24 mouse cellular contexts compared by ENCODE assay signal in genomic region chr16:72740218-72740617, GRCm38 (mm10).
A peak's percentile ranks its signal among the peaks of the same experiment; 100 is the strongest.
DNase-seq lines count a peak whose midpoint lies in the region; ATAC-seq lines count a peak whose summit lies in the region.
"Had no signal": no experiment of that assay in that cellular context is flagged by ENCODE, and none has a peak within 500 bp of the region (broad histone marks: within the 10 kb centered on the region; RNA-seq: fewer than 3 reads in every experiment).

No protein-coding gene starts in this region.

- peaks cover 24% of the 10 kb centered on the region for H3K36me3 ChIP-seq in embryonic facial prominence, embryonic 14.5 days (ENCODE audit: control insufficient read depth, insufficient read depth, low read length)
- peaks cover 39% of the 10 kb centered on the region for H3K36me3 ChIP-seq in embryonic facial prominence, embryonic 10.5 days (replicated peaks)
- peaks cover 23% of the 10 kb centered on the region for H3K36me3 ChIP-seq in midbrain, embryonic 12.5 days
- peaks cover 4% of the 10 kb centered on the region; the same call in 1 of the 2 replicates for H3K36me3 ChIP-seq in midbrain, embryonic 15.5 days (replicated peaks)
- H3K36me3 ChIP-seq: G1E had no signal

- DNase-seq in embryonic facial prominence, embryonic 14.5 days (ENCODE audit: low spot score), result no peak
- DNase-seq in embryonic facial prominence, embryonic 10.5 days (ENCODE audit: low spot score), result no peak
- peak; percentile 12 for DNase-seq in layer of hippocampus, adult 11-12 months (ENCODE audit: low spot score)
- DNase-seq in layer of hippocampus, postnatal 10 days (ENCODE audit: low spot score in 2 of 2), result no peak
- DNase-seq in spleen, postnatal 4 days (ENCODE audit: low spot score in 2 of 2), result no peak
- DNase-seq: adrenal gland, adult 8-10 months; adrenal gland, postnatal 36 days; B cell, adult 2 months; cerebellum, adult 11 months; cerebellum, adult 8-10 months; cerebellum, postnatal 14 days; embryo, embryonic 11 days; gastrocnemius, postnatal 10 days; heart, adult 18-20 months; heart, postnatal 10 days; heart, postnatal 4 days had no signal

- ATAC-seq in embryonic facial prominence, embryonic 14.5 days (ENCODE audit: low read depth), result peak; percentile 74
- ATAC-seq in midbrain, embryonic 12.5 days (ENCODE audit: low FRiP score, low read depth), result 0 out of 2 replicates have a peak, but pooled peaks have one; percentile 38
- ATAC-seq in midbrain, embryonic 15.5 days (replicated peaks), result no peak
- ATAC-seq: CD4-positive, CD25-positive, alpha-beta regulatory T cell, adult 4 months; forebrain, embryonic 14.5 days had no signal

- H3K27ac ChIP-seq in embryonic facial prominence, embryonic 14.5 days (replicated peaks; ENCODE audit: low read depth, low read length), result no peak overlapping the region
- no peak overlapping the region for H3K27ac ChIP-seq in embryonic facial prominence, embryonic 10.5 days (replicated peaks)
- no peak overlapping the region for H3K27ac ChIP-seq in midbrain, embryonic 12.5 days (replicated peaks)
- H3K27ac ChIP-seq in midbrain, embryonic 15.5 days, result no peak overlapping the region
- H3K27ac ChIP-seq: embryonic facial prominence, embryonic 12.5 days; heart, embryonic 10.5 days; hindbrain, embryonic 15.5 days had no signal

- H3K9ac ChIP-seq in embryonic facial prominence, embryonic 14.5 days (ENCODE audit: low read depth, low read length), result no peak overlapping the region
- no peak overlapping the region for H3K9ac ChIP-seq in midbrain, embryonic 12.5 days (replicated peaks)
- H3K9ac ChIP-seq in midbrain, embryonic 15.5 days, result no peak overlapping the region
- H3K9ac ChIP-seq: embryonic facial prominence, embryonic 12.5 days; hindbrain, embryonic 15.5 days had no signal

- no peaks in the 10 kb centered on the region for H3K27me3 ChIP-seq in embryonic facial prominence, embryonic 14.5 days (replicated peaks; ENCODE audit: control insufficient read depth, insufficient read depth, low read length)
- no peaks in the 10 kb centered on the region for H3K27me3 ChIP-seq in embryonic facial prominence, embryonic 10.5 days (replicated peaks; ENCODE audit: low read depth, poor library complexity, severe bottlenecking)
- H3K27me3 ChIP-seq in midbrain, embryonic 12.5 days, result no peaks in the 10 kb centered on the region
- H3K27me3 ChIP-seq in midbrain, embryonic 15.5 days (replicated peaks), result no peaks in the 10 kb centered on the region
- H3K27me3 ChIP-seq: embryonic facial prominence, embryonic 12.5 days; hindbrain, embryonic 15.5 days had no signal

- WGBS in embryonic facial prominence, embryonic 14.5 days, result 89% methylated on average over 7 of the region's 7 CpGs
- WGBS in embryonic facial prominence, embryonic 10.5 days, result 90% methylated on average over 7 of the region's 7 CpGs
- 91% methylated on average over 7 of the region's 7 CpGs for WGBS in midbrain, embryonic 12.5 days
- WGBS in midbrain, embryonic 15.5 days, result 87% methylated on average over 7 of the region's 7 CpGs

- peaks cover 9% of the 10 kb centered on the region for H3K4me1 ChIP-seq in embryonic facial prominence, embryonic 14.5 days (ENCODE audit: control insufficient read depth, insufficient read depth, low read length)
- peaks cover 9% of the 10 kb centered on the region for H3K4me1 ChIP-seq in embryonic facial prominence, embryonic 10.5 days
- H3K4me1 ChIP-seq in midbrain, embryonic 12.5 days, result 0 out of 2 replicates have a peak, but pooled peaks cover 4% of the 10 kb centered on the region
- peaks cover 4% of the 10 kb centered on the region; the same call in 1 of the 2 replicates for H3K4me1 ChIP-seq in midbrain, embryonic 15.5 days
- H3K4me1 ChIP-seq: heart, embryonic 10.5 days had no signal

- H3K9me3 ChIP-seq in embryonic facial prominence, embryonic 14.5 days (ENCODE audit: control insufficient read depth, low read length), result peaks cover 14% of the 10 kb centered on the region
- peaks cover 10% of the 10 kb centered on the region for H3K9me3 ChIP-seq in embryonic facial prominence, embryonic 10.5 days
- 0 out of 2 replicates have a peak, but pooled peaks cover 8% of the 10 kb centered on the region for H3K9me3 ChIP-seq in midbrain, embryonic 12.5 days
- H3K9me3 ChIP-seq in midbrain, embryonic 15.5 days, result no peaks in the 10 kb centered on the region
- H3K9me3 ChIP-seq: hindbrain, embryonic 15.5 days had no signal

- no peak overlapping the region for H3K4me2 ChIP-seq in embryonic facial prominence, embryonic 14.5 days (ENCODE audit: low read depth, low read length)
- H3K4me2 ChIP-seq in midbrain, embryonic 12.5 days (replicated peaks), result no peak overlapping the region
- no peak overlapping the region for H3K4me2 ChIP-seq in midbrain, embryonic 15.5 days
- H3K4me2 ChIP-seq: embryonic facial prominence, embryonic 12.5 days; hindbrain, embryonic 15.5 days had no signal

- no peak overlapping the region for H3K4me3 ChIP-seq in embryonic facial prominence, embryonic 14.5 days (ENCODE audit: low read depth, low read length)
- no peak overlapping the region for H3K4me3 ChIP-seq in embryonic facial prominence, embryonic 10.5 days
- no peak overlapping the region for H3K4me3 ChIP-seq in midbrain, embryonic 12.5 days
- H3K4me3 ChIP-seq in midbrain, embryonic 15.5 days, result no peak overlapping the region
- H3K4me3 ChIP-seq: embryonic facial prominence, embryonic 12.5 days; heart, embryonic 10.5 days; hindbrain, embryonic 15.5 days had no signal
